Mouse (Mus musculus): ENCODE data around the gene Snx27.

The Snx27 gene

GRCm38 (mm10) chr3:94582456-94582891, at the start of gene Snx27:
Snx27 (minus strand) TSS chr3:94582716.
- DNase-seq (ENCODE audit: low spot score), result peak; percentile 90

DNA sequence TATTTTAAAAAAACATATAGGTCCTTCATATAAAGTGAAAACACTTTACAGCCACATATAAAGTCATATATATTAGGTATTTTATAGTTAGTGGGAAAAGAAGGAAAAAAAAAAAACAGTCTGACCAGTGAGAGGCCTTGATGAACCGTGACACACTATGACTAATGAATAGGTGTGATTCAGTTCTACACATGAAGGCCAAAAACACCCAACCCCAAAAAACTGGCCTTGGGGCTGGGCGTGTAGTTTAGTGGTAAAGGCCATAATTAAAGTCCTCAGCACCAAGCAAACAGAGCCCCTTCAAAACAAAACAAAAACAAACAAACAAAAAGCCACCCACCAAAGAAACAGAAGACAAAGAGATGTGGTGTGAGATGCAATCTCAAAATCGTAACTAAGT, 47.4 kb upstream of the Snx27 start:
- DNase-seq (ENCODE audit: low spot score), result no peak

- DNase-seq (ENCODE audit: low spot score), result no peak
These were observed 46.2 kb upstream of the Snx27 start for GRCm38 (mm10) chr3:94628712-94629111.

GRCm38 (mm10) chr3:94624281-94624680, 41.8 kb upstream of the Snx27 start:
- DNase-seq (ENCODE audit: low spot score), result no peak

- no peak for DNase-seq (ENCODE audit: low spot score)
These were observed 40.0 kb upstream of the Snx27 start for GRCm38 (mm10) chr3:94622550-94622949.

- DNase-seq (ENCODE audit: low spot score), result no peak
These were observed 39.4 kb upstream of the Snx27 start for GRCm38 (mm10) chr3:94621740-94622507.

- no peak for DNase-seq (ENCODE audit: low spot score)
These were observed 34.2 kb upstream of the Snx27 start for GRCm38 (mm10) chr3:94616717-94617116.

DNA sequence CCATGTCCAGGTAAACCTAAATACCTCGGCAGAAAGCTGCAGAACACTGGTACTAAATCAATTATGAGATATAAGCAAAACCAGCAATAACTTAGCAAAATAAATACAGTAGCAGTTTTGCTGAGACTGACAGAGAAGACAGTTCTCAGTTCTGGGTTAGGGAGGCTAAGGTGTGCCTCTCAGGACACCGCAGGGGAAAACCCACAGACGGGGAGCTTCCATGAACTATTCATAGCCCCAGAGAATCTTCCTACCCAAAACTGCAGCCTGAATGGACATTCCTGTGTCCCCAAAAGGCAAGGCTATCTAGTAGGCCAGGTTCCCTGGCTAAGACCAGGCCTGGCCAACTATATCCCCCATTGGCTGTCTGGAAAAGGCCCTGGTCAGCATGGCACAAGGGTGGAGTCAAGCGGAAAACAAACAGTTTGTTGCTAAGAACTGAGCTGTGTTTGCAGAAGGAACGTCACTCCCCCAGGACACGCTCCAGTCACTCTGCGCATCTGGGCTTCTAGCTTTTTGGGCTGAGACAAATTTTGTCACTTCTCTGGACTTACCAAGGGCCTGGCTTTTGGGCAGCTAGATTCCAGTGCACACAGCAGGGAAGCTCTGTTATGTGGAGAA, 30.9 kb upstream of the Snx27 start:
- no peak for DNase-seq (ENCODE audit: low spot score)

DNA sequence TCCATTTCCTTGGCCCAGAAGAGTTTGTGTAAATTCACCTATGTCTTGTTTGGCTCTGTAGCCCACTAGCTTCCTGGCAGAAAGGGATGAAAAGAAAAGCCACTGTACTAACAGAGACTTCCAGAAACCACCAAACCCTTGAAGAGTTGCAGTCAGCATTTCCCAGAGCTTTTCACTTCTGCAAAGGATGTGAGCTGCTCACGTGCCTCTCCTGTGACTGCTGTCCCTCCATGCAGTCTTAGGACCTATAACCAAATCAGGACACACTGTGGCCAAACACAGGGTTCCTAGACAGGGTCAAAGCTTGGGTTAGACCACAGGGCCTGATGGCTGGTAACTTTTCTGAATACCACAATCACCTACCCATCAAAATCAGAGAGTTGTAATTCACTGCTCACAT, 29.8 kb upstream of the Snx27 start:
- no peak for DNase-seq (ENCODE audit: low spot score)

- no peak for DNase-seq (ENCODE audit: low spot score)
These were observed 29.3 kb upstream of the Snx27 start for GRCm38 (mm10) chr3:94611834-94612233.

GRCm38 (mm10) chr3:94611343-94611742, 28.8 kb upstream of the Snx27 start:
- DNase-seq (ENCODE audit: low spot score), result no peak

DNA sequence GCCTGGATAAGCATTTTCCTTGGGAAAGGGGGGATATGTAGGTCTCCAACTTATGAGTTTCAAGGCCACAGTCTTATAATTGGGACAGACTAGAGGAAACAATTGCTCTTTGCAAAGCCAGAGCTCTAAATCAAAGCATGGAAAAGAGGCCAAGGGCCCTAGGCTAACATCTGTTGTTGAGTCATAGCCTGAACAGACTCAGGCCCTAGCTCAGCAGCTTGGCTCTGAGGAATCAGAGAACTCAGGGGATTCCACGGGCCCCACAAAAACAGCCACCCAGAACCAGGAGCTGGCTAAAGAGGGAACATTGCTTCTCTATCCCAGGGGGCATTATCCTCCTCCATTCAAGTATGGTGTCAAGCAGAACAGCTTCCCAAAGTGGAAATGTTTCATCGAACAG, 28.1 kb upstream of the Snx27 start:
- DNase-seq (ENCODE audit: low spot score), result no peak

DNA sequence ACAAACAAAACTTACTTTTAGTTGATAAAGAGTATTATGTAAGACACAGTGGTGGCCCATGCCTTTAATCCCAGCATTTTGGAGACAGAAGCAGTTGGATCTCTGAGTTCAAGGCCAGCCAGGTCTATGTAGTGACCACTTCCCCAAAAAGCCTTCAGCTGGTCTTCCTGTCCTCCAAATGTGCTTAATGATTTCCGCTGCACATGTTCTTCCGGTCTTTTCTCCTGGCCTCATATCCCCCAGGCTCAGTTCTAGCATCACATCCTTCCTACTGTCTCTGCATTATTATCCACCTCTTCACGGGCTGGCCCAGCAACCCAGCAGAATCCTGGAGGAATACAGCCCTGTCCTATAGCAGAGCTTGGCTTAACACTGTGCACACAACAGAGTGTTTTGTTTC, 27.1 kb upstream of the Snx27 start:
- DNase-seq (ENCODE audit: low spot score), result no peak

- DNase-seq (ENCODE audit: low spot score), result no peak
These were observed 19.4 kb upstream of the Snx27 start for GRCm38 (mm10) chr3:94601959-94602358.

DNA sequence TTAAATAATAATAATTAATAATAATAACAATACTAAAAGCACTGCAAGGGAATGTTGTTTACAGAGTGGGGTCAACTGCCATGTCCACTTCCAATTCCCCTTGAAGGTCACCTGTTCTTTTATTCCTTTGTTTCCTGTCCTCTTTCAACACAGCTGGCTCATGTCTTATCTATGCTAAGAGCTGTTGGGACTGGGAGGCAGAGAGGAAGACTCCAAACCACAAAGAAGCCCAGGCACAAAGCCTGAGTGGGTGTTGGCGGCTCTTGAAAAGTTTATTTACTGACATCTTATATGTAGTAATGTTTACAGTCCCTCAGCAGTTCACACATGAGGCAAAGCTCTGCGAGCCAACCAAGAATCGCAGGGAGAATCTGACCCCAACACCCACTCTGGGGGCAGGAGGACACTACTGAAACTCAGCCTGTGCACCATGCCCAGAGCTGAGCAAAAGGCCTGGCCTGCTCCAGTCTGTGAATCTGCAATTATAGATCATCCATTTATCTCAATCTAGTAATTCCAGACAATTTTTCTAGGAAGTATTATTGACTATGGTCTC, 14.8 kb upstream of the Snx27 start:
- no peak for DNase-seq (ENCODE audit: low spot score)

- DNase-seq (ENCODE audit: low spot score), result no peak
These were observed 13.4 kb upstream of the Snx27 start for GRCm38 (mm10) chr3:94595871-94596287.

DNA sequence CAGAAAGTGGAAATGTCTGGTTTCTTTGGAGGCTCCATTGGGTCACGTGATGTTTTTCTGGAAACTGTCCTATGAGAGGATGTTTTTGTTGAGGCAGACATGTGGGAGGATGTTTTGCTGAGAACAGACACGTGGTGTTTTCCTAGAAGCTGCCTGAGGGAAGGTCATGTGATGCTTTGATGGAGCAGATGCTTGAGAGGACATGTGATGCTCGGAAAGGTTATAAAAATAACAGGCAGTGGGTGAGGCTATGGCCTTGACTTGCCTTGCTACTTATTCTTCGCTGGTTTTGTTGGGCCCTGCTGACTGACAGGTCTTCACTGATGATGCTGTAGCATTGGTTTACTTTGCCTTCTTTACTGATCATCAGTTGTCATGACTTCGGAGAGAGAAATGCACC, 8.6 kb upstream of the Snx27 start:
- DNase-seq (ENCODE audit: low spot score), result no peak

GRCm38 (mm10) chr3:94587962-94588361, 5.4 kb upstream of the Snx27 start:
- no peak for DNase-seq (ENCODE audit: low spot score)

DNA sequence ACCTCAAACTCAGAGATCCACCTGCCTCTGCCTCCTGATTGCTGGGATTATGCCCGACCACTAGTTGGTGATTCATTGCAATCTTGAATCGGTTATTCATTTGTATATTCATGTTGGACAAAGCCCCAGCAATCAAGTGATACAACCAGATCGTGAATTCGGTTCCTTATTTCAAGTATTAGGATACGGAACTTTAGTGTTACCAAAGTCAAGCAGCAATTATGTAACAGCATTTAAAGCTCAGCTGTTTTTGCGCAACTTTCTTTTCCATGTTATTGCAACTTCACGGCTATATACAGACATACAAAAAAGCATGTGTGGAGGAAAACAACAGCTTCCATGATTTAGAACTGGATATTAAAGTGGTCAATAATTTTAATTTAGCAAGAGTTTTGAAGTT, 428 bp upstream of the Snx27 start:
- DNase-seq (ENCODE audit: low spot score), result no peak

GRCm38 (mm10) chr3:94581793-94582455, 592 bp downstream of the Snx27 start:
- DNase-seq (ENCODE audit: low spot score), result no peak

- DNase-seq (ENCODE audit: low spot score), result no peak
These were observed 1.3 kb downstream of the Snx27 start for GRCm38 (mm10) chr3:94581138-94581780.

GRCm38 (mm10) chr3:94574506-94574905, 8.0 kb downstream of the Snx27 start:
- no peak for DNase-seq (ENCODE audit: low spot score)
